Mouse (Mus musculus) midbrain, embryonic 10.5 days (tissue): ENCODE measurements at regions not wholly inside any gene's neighbourhood (a gene's known extent, or its start where the extent isn't known, plus 50 kb on each side); places are given as distances from the start of the nearest gene placed in this dataset.

ENCODE experiments used
- DNase-seq: peaks from one replicate; pipeline ENCODE4 v3.0.0-alpha.2; 2017; ENCODE audit warnings: low spot score
- H3K27ac ChIP-seq: fragments of 300-500 bp; sonication (generic); replicated peaks from 2 replicates; pipeline ENCODE4 v1.5.1; 2016; ENCODE audit warnings: mild to moderate bottlenecking
- H3K27me3 ChIP-seq: fragments of 300-500 bp; sonication (generic); 2 replicates; pipeline ENCODE4 v1.6.1; 2016; ENCODE audit warnings: low read depth, mild to moderate bottlenecking; ENCODE audit not compliant: poor library complexity, severe bottlenecking
- H3K36me3 ChIP-seq: fragments of 300-500 bp; sonication (generic); 2 replicates; pipeline ENCODE4 v1.6.1; 2016; ENCODE audit warnings: mild to moderate bottlenecking, moderate library complexity
- H3K4me1 ChIP-seq: fragments of 300-500 bp; sonication (generic); 2 replicates; pipeline ENCODE4 v1.6.1; 2016
- H3K4me3 ChIP-seq: fragments of 300-500 bp; sonication (generic); 2 replicates; pipeline ENCODE4 v1.5.1; 2016; ENCODE audit warnings: mild to moderate bottlenecking, moderate library complexity
- H3K9me3 ChIP-seq: fragments of 300-500 bp; sonication (generic); replicated peaks from 2 replicates; pipeline ENCODE4 v1.6.1; 2016; ENCODE audit warnings: mild to moderate bottlenecking
- WGBS: fragments of 180-500 bp; shearing (Covaris S2); methylation state at CpG from one replicate; pipeline ENCODE4 v1.1.7; 2016; 5-methylcytosine and 5-hydroxymethylcytosine counted together

- peaks cover 19% of the 10 kb centered on the region for H3K4me1 ChIP-seq
- H3K27ac ChIP-seq = peak overlapping the region; percentile 68
- peaks cover 15% of the 10 kb centered on the region for H3K27me3 ChIP-seq
- no peaks in the 10 kb centered on the region for H3K9me3 ChIP-seq
- peak; percentile 42 for DNase-seq
- WGBS = 52% methylated on average over 8 of the region's 8 CpGs
- no peaks in the 10 kb centered on the region for H3K36me3 ChIP-seq
- no peak overlapping the region for H3K4me3 ChIP-seq
These were observed 141.5 kb upstream of the Ubash3b start for GRCm38 (mm10) chr9:41302809-41303493.

GRCm38 (mm10) chr9:41286145-41286468 lies 124.6 kb upstream of the Ubash3b start:
- DNase-seq = no peak
- H3K9me3 ChIP-seq = peaks cover 17% of the 10 kb centered on the region
- WGBS = 57% methylated on average over 4 of the region's 4 CpGs
- no peak overlapping the region for H3K4me3 ChIP-seq
- no peaks in the 10 kb centered on the region for H3K27me3 ChIP-seq
- no peaks in the 10 kb centered on the region for H3K36me3 ChIP-seq
- peak overlapping the region; percentile 81 for H3K27ac ChIP-seq
- peaks cover 44% of the 10 kb centered on the region for H3K4me1 ChIP-seq

GRCm38 (mm10) chr9:41285266-41286144 lies 124.0 kb upstream of the Ubash3b start:
- H3K27ac ChIP-seq = peak overlapping the region; percentile 81
- DNase-seq = peak; percentile 38
- H3K4me3 ChIP-seq = 0 out of 2 replicates have a peak overlapping the region, but pooled peaks have one; percentile 11
- peaks cover 44% of the 10 kb centered on the region for H3K4me1 ChIP-seq
- WGBS = 39% methylated on average over 8 of the region's 8 CpGs
- peaks cover 13% of the 10 kb centered on the region; the same call in 1 of the 2 replicates for H3K9me3 ChIP-seq
- H3K36me3 ChIP-seq = no peaks in the 10 kb centered on the region
- no peaks in the 10 kb centered on the region for H3K27me3 ChIP-seq

GRCm38 (mm10) chr9:41277726-41278125 lies 116.2 kb upstream of the Ubash3b start:
- no peak for DNase-seq
- WGBS = 88% methylated on average over 2 of the region's 2 CpGs

GRCm38 (mm10) chr9:41273839-41274271 lies 112.4 kb upstream of the Ubash3b start:
- no peaks in the 10 kb centered on the region for H3K27me3 ChIP-seq
- H3K9me3 ChIP-seq = peaks cover 6% of the 10 kb centered on the region; the same call in 1 of the 2 replicates
- H3K4me3 ChIP-seq = peak overlapping the region; percentile 51
- 6% methylated on average over 13 of the region's 13 CpGs for WGBS
- peak overlapping the region; percentile 94 for H3K27ac ChIP-seq
- no peaks in the 10 kb centered on the region for H3K36me3 ChIP-seq
- no peak for DNase-seq
- H3K4me1 ChIP-seq = peaks cover 31% of the 10 kb centered on the region

More at GRCm38 (mm10) chr9:41277726-41278125, 116.2 kb upstream of the Ubash3b start:
- Histone ChIP-seq H3K9me3 (peaks cover 11% of the 10 kb centered on the region; the same call in 1 of the 2 replicates), H3K27me3 (no peaks in the 10 kb centered on the region), H3K4me1 (peaks cover 17% of the 10 kb centered on the region), H3K4me3 (no peak overlapping the region), H3K27ac (no peak overlapping the region), H3K36me3 (no peaks in the 10 kb centered on the region)

GRCm38 (mm10) chr9:41273171-41273781 lies 111.8 kb upstream of the Ubash3b start:
- Histone ChIP-seq H3K4me1 (peaks cover 31% of the 10 kb centered on the region), H3K4me3 (peak overlapping the region; percentile 51), H3K27me3 (no peaks in the 10 kb centered on the region), H3K36me3 (no peaks in the 10 kb centered on the region), H3K27ac (peak overlapping the region; percentile 94), H3K9me3 (peaks cover 6% of the 10 kb centered on the region; the same call in 1 of the 2 replicates)
- peak; percentile 91 for DNase-seq
- 0% methylated on average over 18 of the region's 18 CpGs for WGBS

- Histone ChIP-seq H3K4me3 (peak overlapping the region; percentile 51), H3K27me3 (no peaks in the 10 kb centered on the region), H3K4me1 (peaks cover 31% of the 10 kb centered on the region), H3K36me3 (no peaks in the 10 kb centered on the region), H3K27ac (peak overlapping the region; percentile 94), H3K9me3 (peaks cover 6% of the 10 kb centered on the region; the same call in 1 of the 2 replicates)
- 20% methylated on average over 6 of the region's 6 CpGs for WGBS
- DNase-seq = peak; percentile 47
These were observed 111.1 kb upstream of the Ubash3b start for GRCm38 (mm10) chr9:41272596-41272995.

GRCm38 (mm10) chr9:41268112-41268511 lies 106.6 kb upstream of the Ubash3b start:
- H3K4me3 ChIP-seq = no peak overlapping the region
- no peaks in the 10 kb centered on the region for H3K36me3 ChIP-seq
- no peaks in the 10 kb centered on the region for H3K9me3 ChIP-seq
- H3K27me3 ChIP-seq = no peaks in the 10 kb centered on the region
- H3K4me1 ChIP-seq = peaks cover 28% of the 10 kb centered on the region
- no peak for DNase-seq
- 0 out of 2 replicates have a peak overlapping the region, but pooled peaks have one; percentile 28 for H3K27ac ChIP-seq
- 33% methylated on average over 3 of the region's 3 CpGs for WGBS

GRCm38 (mm10) chr9:41264485-41264884 lies 103.0 kb upstream of the Ubash3b start:
- Histone ChIP-seq H3K4me1 (peaks cover 12% of the 10 kb centered on the region), H3K36me3 (no peaks in the 10 kb centered on the region), H3K4me3 (no peak overlapping the region), H3K27ac (0 out of 2 replicates have a peak overlapping the region, but pooled peaks have one; percentile 55), H3K9me3 (no peaks in the 10 kb centered on the region), H3K27me3 (no peaks in the 10 kb centered on the region)
- WGBS = 62% methylated on average over 6 of the region's 6 CpGs
- no peak for DNase-seq

GRCm38 (mm10) chr9:41257244-41257643 lies 95.7 kb upstream of the Ubash3b start:
- no peak for DNase-seq
- Histone ChIP-seq H3K4me1 (no peaks in the 10 kb centered on the region), H3K27ac (no peak overlapping the region), H3K9me3 (no peaks in the 10 kb centered on the region), H3K4me3 (no peak overlapping the region), H3K36me3 (no peaks in the 10 kb centered on the region), H3K27me3 (no peaks in the 10 kb centered on the region)
- WGBS = 95% methylated on average over 1 of the region's 1 CpGs

- WGBS = 86% methylated on average over 7 of the region's 7 CpGs
- Histone ChIP-seq H3K9me3 (no peaks in the 10 kb centered on the region), H3K27ac (no peak overlapping the region), H3K36me3 (no peaks in the 10 kb centered on the region), H3K27me3 (no peaks in the 10 kb centered on the region), H3K4me3 (no peak overlapping the region), H3K4me1 (peaks cover 13% of the 10 kb centered on the region)
- no peak for DNase-seq
These were observed 80.9 kb upstream of the Ubash3b start for GRCm38 (mm10) chr9:41242372-41242771.

- H3K9me3 ChIP-seq = no peaks in the 10 kb centered on the region; the same call in 1 of the 2 replicates
- H3K4me1 ChIP-seq = peaks cover 16% of the 10 kb centered on the region
- 83% methylated on average over 5 of the region's 5 CpGs for WGBS
- DNase-seq = no peak
- no peak overlapping the region for H3K4me3 ChIP-seq
- H3K27me3 ChIP-seq = no peaks in the 10 kb centered on the region
- no peaks in the 10 kb centered on the region for H3K36me3 ChIP-seq
- H3K27ac ChIP-seq = no peak overlapping the region
These were observed 77.6 kb upstream of the Ubash3b start for GRCm38 (mm10) chr9:41239097-41239451.
